Mouse (Mus musculus) regulatory T cell (primary cell): ENCODE measurements around the gene Rps26.

Source experiments
- in situ Hi-C: fragments of 300-600 bp; cut with MboI, MseI; formaldehyde crosslinking; loops from one replicate; pipeline ENCODE4 v1.15.1; 2025; ENCODE audit warnings: high pct_unique_total_duplicates

Rps26 gene

GRCm38 (mm10) chr10:128612433-128613153, 14.0 kb downstream of the Rps26 start:
- in situ Hi-C loops, result no loop called here

- in situ Hi-C loops, result loop anchor here (5.0 kb wide), 1 partner anchor 39 kb away; the partner anchor contains the start of gene Pa2g4
Measured at GRCm38 (mm10) chr10:128606483-128606882, 20.1 kb downstream of the Rps26 start.

- in situ Hi-C loops, result no loop called here
Measured at GRCm38 (mm10) chr10:128602470-128603128, 23.9 kb downstream of the Rps26 start.

- in situ Hi-C loops, result no loop called here
Measured at GRCm38 (mm10) chr10:128601499-128601898, 25.0 kb downstream of the Rps26 start.

- in situ Hi-C loops, result no loop called here
Measured at GRCm38 (mm10) chr10:128598476-128598875, 28.1 kb downstream of the Rps26 start.

GRCm38 (mm10) chr10:128592797-128593196, 33.8 kb downstream of the Rps26 start:
- in situ Hi-C loops, result no loop called here

- in situ Hi-C loops, result no loop called here
Measured at GRCm38 (mm10) chr10:128591436-128591835, 35.1 kb downstream of the Rps26 start.

- in situ Hi-C loops, result no loop called here
Measured at GRCm38 (mm10) chr10:128590193-128590690, 36.3 kb downstream of the Rps26 start.

- in situ Hi-C loops, result no loop called here
Measured at GRCm38 (mm10) chr10:128589464-128590192, 36.9 kb downstream of the Rps26 start, which contains the start of gene Erbb3. TSS of gene Erbb3 (minus strand) at chr10:128589652.

- in situ Hi-C loops, result no loop called here
Measured at GRCm38 (mm10) chr10:128588775-128589463, 37.6 kb downstream of the Rps26 start.

GRCm38 (mm10) chr10:128588136-128588535, 38.4 kb downstream of the Rps26 start:
- in situ Hi-C loops, result no loop called here

GRCm38 (mm10) chr10:128587697-128588096, 38.9 kb downstream of the Rps26 start:
- in situ Hi-C loops, result no loop called here

GRCm38 (mm10) chr10:128587120-128587519, 39.4 kb downstream of the Rps26 start:
- in situ Hi-C loops, result no loop called here

- in situ Hi-C loops, result no loop called here
Measured at GRCm38 (mm10) chr10:128586546-128586945, 40.0 kb downstream of the Rps26 start.

GRCm38 (mm10) chr10:128584386-128584785, 42.2 kb downstream of the Rps26 start:
- in situ Hi-C loops, result no loop called here

GRCm38 (mm10) chr10:128583644-128584043, 42.9 kb downstream of the Rps26 start:
- in situ Hi-C loops, result no loop called here

GRCm38 (mm10) chr10:128579731-128580130, 46.8 kb downstream of the Rps26 start:
- in situ Hi-C loops, result no loop called here

- in situ Hi-C loops, result no loop called here
Measured at GRCm38 (mm10) chr10:128579298-128579697, 47.2 kb downstream of the Rps26 start.

GRCm38 (mm10) chr10:128578330-128578729, 48.2 kb downstream of the Rps26 start:
- in situ Hi-C loops, result no loop called here

- in situ Hi-C loops, result no loop called here
Measured at GRCm38 (mm10) chr10:128575063-128575462, 51.5 kb downstream of the Rps26 start.
